Mouse (Mus musculus) spleen, adult 2 months (tissue): ENCODE measurements at regions not wholly inside any gene's neighbourhood (a gene's known extent, or its start where the extent isn't known, plus 50 kb on each side); places are given as distances from the start of the nearest gene placed in this dataset.

ENCODE experiments used
- CTCF ChIP-seq: fragments of 200-500 bp; IDR thresholded peaks from 2 replicates; pipeline ENCODE4 v1.5.1; 2011; ENCODE audit warnings: mild to moderate bottlenecking, inconsistent platforms; ENCODE audit not compliant: insufficient read depth, insufficient read length, insufficient replicate concordance; ENCODE audit errors: extremely low read depth
- POLR2A ChIP-seq: fragments of 200-500 bp; IDR thresholded peaks from 2 replicates; pipeline ENCODE4 v1.6.1; 2011; ENCODE audit warnings: low read depth, low read length, inconsistent platforms

GRCm38 (mm10) chr10:91543167-91543918 lies 362.2 kb upstream of the Tmpo start:
- TF ChIP-seq POLR2A (no peak), CTCF (no peak)
